Mouse (Mus musculus) thymus, postnatal 4 days (tissue): Measurements from ENCODE around the gene Nrxn2.
A peak's percentile ranks its signal among the peaks of the same experiment; 100 is the strongest.

Experiments
- DNase-seq: peaks from one replicate; pipeline ENCODE4 v3.0.0; 2021

Gene Nrxn2

GRCm38 (mm10) chr19:6495714-6496113 lies 77.2 kb downstream of the Nrxn2 start:
- DNase-seq: no peak

- no peak for DNase-seq
These were observed 78.1 kb downstream of the Nrxn2 start for GRCm38 (mm10) chr19:6496462-6497149.

GRCm38 (mm10) chr19:6497150-6497801 lies 78.7 kb downstream of the Nrxn2 start:
- peak; percentile 21 for DNase-seq

GRCm38 (mm10) chr19:6497803-6498202 lies 79.3 kb downstream of the Nrxn2 start:
- DNase-seq: peak; percentile 20

GRCm38 (mm10) chr19:6498350-6499131 lies 80.0 kb downstream of the Nrxn2 start:
- DNase-seq: peak; percentile 35

GRCm38 (mm10) chr19:6499860-6500635 lies 81.5 kb downstream of the Nrxn2 start:
- no peak for DNase-seq

- no peak for DNase-seq
These were observed 82.1 kb downstream of the Nrxn2 start for GRCm38 (mm10) chr19:6500636-6501025.

- DNase-seq: peak; percentile 67
These were observed 83.6 kb downstream of the Nrxn2 start for GRCm38 (mm10) chr19:6502035-6502541.

GRCm38 (mm10) chr19:6502543-6503319 lies 84.2 kb downstream of the Nrxn2 start:
- peak; percentile 59 for DNase-seq

GRCm38 (mm10) chr19:6503926-6504655 lies 85.6 kb downstream of the Nrxn2 start:
- no peak for DNase-seq

- DNase-seq: no peak
These were observed 86.1 kb downstream of the Nrxn2 start for GRCm38 (mm10) chr19:6504656-6505045.

- DNase-seq: no peak
These were observed 88.9 kb downstream of the Nrxn2 start for GRCm38 (mm10) chr19:6507393-6507792.

GRCm38 (mm10) chr19:6509881-6510280 lies 91.3 kb downstream of the Nrxn2 start:
- DNase-seq: no peak

- no peak for DNase-seq
These were observed 92.0 kb downstream of the Nrxn2 start for GRCm38 (mm10) chr19:6510546-6510945.

GRCm38 (mm10) chr19:6513389-6514139 lies 95.0 kb downstream of the Nrxn2 start:
- no peak for DNase-seq

- no peak for DNase-seq
These were observed 96.4 kb downstream of the Nrxn2 start for GRCm38 (mm10) chr19:6514940-6515339.

GRCm38 (mm10) chr19:6515448-6515847 lies 96.9 kb downstream of the Nrxn2 start:
- no peak for DNase-seq

- no peak for DNase-seq
These were observed 97.6 kb downstream of the Nrxn2 start for GRCm38 (mm10) chr19:6516153-6516552.

- no peak for DNase-seq
These were observed 100.1 kb downstream of the Nrxn2 start for GRCm38 (mm10) chr19:6518601-6519000.

- DNase-seq: no peak
These were observed 101.0 kb downstream of the Nrxn2 start for GRCm38 (mm10) chr19:6519483-6519882.
